Mouse (Mus musculus) liver, embryonic 16.5 days (tissue): Measurements from ENCODE around the gene Sertad2. TPM values are rescaled to one million over a fixed set of nuclear protein-coding genes. Genes with fewer than 3 reads are reported as not detected.

Source experiments
- ATAC-seq: fragments of 200-750 bp; cut with Nextera tagmentation; 2 replicates; pipeline ENCODE4 v1.8.0; 2017; ENCODE audit warnings: low read depth, mild to moderate bottlenecking, moderate number of reproducible peaks, moderate library complexity
- H3K27ac ChIP-seq: fragments of 300-500 bp; sonication (generic); 2 replicates; pipeline ENCODE4 v1.5.1; 2014; ENCODE audit warnings: mild to moderate bottlenecking, low read length
- H3K27me3 ChIP-seq: fragments of 300-500 bp; sonication (generic); 2 replicates; pipeline ENCODE4 v1.6.1; 2014; ENCODE audit warnings: low read depth, low read length, mixed read lengths; ENCODE audit not compliant: control insufficient read depth, insufficient read depth
- H3K36me3 ChIP-seq: fragments of 300-500 bp; sonication (generic); 2 replicates; pipeline ENCODE4 v1.6.1; 2014; ENCODE audit warnings: mild to moderate bottlenecking; ENCODE audit not compliant: control insufficient read depth, insufficient read depth
- H3K4me1 ChIP-seq: fragments of 300-500 bp; sonication (generic); 2 replicates; pipeline ENCODE4 v1.6.1; 2014; ENCODE audit warnings: low read depth, low read length, mixed read lengths; ENCODE audit not compliant: control insufficient read depth
- H3K4me2 ChIP-seq: fragments of 300-500 bp; sonication (generic); 2 replicates; pipeline ENCODE4 v1.6.1; 2014; ENCODE audit warnings: low read depth, low read length, mixed read lengths
- H3K4me3 ChIP-seq: fragments of 300-500 bp; sonication (generic); 2 replicates; pipeline ENCODE4 v1.5.1; 2014; ENCODE audit warnings: low read depth, mild to moderate bottlenecking, low read length
- H3K9ac ChIP-seq: fragments of 300-500 bp; sonication (generic); 2 replicates; pipeline ENCODE4 v1.6.1; 2014; ENCODE audit warnings: low read depth, low read length
- H3K9me3 ChIP-seq: fragments of 300-500 bp; sonication (generic); replicated peaks from 2 replicates; pipeline ENCODE4 v1.6.1; 2016; ENCODE audit warnings: low read length; ENCODE audit not compliant: control insufficient read depth
- WGBS: fragments of 180-500 bp; shearing (Covaris S2); extraction: QIAGEN DNeasy Blood & Tissue Kit; methylation state at CpG from one replicate; pipeline ENCODE4 v1.1.7; 2014; ENCODE audit not compliant: insufficient replicate concordance; 5-methylcytosine and 5-hydroxymethylcytosine counted together
- polyA plus RNA-seq: library from polyadenylated mRNA; unstranded; fragments of >200 nt; fragmentation: Nextera tagmentation; extraction: Ambion mirVana; gene quantifications from 2 replicates; pipeline ENCODE4 v1.2.1, GENCODE M21; 2015

Sertad2 gene
- polyA plus RNA-seq, 1 experiment from 2014 or later: 34.9 TPM

DNA sequence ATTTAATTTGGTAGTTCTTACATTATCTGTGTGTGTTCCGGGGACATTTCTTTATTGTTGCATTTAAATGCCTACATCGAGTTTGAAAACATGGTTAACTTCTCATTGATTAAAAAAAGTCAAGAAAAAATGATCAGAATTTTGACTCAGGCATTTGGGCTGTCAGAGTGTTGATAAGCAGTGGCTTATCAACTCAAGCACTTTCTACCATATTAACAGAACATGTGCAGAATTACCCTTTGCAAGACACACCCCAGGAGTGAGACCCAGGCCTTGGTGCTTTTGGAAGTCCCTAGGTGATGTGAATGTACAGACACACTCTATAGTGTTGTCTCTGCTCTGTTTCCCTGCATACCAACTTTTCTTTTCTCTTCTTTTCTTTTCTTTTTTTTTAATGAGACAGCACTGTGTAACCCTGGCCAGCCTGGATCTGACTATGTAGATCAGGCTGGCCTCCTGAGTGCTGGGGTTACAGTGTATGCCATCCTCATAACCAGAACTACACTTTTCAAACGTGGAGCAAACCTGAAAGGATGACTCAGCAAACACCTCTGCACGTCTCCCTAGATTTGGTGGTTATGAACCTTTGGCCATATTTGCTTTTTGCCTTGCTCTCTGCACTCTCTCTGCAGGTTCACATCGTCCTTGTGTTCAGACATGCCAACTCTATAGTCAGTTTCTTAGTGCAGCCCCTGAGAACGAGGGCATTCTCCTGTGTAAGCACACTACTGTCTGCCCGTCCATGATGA is 13.3 kb downstream of the Sertad2 start:
- H3K4me2 ChIP-seq: no peak overlapping the region
- peak; percentile 71 for ATAC-seq

DNA sequence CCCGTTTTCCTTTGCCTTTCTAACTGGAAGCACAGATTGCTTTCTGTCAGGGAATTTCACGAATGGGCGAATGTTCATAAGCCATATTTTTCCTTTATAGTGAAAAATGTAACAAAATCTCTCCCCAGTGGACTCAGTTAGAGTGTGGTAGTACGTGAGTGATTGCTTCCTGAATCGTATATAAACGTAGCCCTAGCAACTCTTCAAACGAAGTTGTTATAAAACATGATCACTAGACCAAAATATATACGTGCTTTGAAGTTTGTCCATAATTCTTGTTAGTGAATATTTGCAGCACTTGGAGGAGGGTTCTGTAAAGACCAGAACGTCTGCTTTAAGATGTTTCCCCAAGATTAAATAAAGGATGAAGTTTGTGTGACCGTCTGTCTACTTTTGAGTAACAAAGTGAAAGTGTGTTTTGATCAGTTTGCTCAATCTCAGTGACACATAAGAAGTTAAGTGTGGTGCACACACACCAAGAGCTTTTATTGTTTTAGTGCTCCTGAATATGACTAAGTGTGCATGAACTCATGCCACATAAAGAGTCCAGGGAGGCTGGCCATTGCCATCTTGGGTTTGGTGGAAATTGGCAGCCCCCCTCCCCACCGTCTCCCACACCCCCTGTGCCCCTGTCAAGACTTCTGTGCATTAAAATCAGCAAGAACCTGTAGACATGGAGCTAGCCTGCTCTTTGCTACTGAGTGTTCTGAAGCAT is 16.3 kb downstream of the Sertad2 start:
- Histone ChIP-seq H3K4me3 (no peak overlapping the region), H3K27ac (peak overlapping the region; percentile 32), H3K9me3 (no peaks in the 10 kb centered on the region), H3K9ac (no peak overlapping the region), H3K4me2 (no peak overlapping the region), H3K27me3 (no peaks in the 10 kb centered on the region), H3K4me1 (peaks cover 42% of the 10 kb centered on the region), H3K36me3 (no peaks in the 10 kb centered on the region)
- WGBS: 59% methylated on average over 11 of the region's 11 CpGs
- ATAC-seq: no peak

More for the DNA sequence above, 13.3 kb downstream of the Sertad2 start:
- Histone ChIP-seq H3K27ac (0 out of 2 replicates have a peak overlapping the region, but pooled peaks have one; percentile 43), H3K4me3 (no peak overlapping the region), H3K9me3 (no peaks in the 10 kb centered on the region), H3K27me3 (no peaks in the 10 kb centered on the region), H3K4me1 (peaks cover 35% of the 10 kb centered on the region), H3K9ac (no peak overlapping the region), H3K36me3 (no peaks in the 10 kb centered on the region)
- 38% methylated on average over 7 of the region's 7 CpGs for WGBS

DNA sequence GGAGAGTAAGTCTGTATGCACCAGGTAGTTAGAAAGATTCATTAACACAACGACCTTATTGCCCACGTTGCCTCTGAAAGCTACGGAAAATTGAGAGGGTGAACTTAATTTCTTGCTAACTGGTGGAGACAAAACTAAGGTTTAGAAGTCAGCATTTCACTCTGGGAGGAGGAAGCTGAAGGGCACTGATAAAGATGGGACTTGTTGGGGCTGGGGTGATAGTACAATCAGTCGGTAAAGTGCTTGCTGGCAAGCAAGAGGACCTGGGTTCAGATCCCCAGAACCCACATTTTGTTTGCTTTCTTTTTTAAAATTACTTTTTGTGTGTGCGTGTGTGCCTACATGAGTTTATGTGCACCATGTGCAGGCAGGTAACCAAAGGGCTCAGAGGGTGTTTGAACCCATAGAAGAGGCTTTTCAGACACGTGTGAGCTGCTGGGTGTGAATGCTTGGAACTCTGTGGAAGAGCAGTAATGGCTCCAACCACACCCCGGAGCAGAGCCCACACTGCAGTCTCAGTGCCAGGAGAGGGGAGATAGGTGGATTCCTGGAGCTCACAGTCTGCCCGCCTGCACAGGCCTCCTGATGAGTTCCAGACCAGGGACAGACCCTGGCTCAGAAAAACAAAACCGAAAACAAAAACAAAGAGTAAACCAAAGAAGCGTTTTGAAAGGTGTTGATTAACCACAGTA is 17.0 kb downstream of the Sertad2 start:
- 47% methylated on average over 10 of the region's 10 CpGs for WGBS
- no peak overlapping the region for H3K9ac ChIP-seq
- peaks cover 42% of the 10 kb centered on the region for H3K4me1 ChIP-seq
- H3K36me3 ChIP-seq: no peaks in the 10 kb centered on the region
- H3K9me3 ChIP-seq: no peaks in the 10 kb centered on the region
- no peak overlapping the region for H3K4me2 ChIP-seq
- peak; percentile 33; the same call in 1 of the 2 replicates for ATAC-seq
- no peaks in the 10 kb centered on the region for H3K27me3 ChIP-seq
- peak overlapping the region; percentile 32 for H3K27ac ChIP-seq
- no peak overlapping the region for H3K4me3 ChIP-seq

DNA sequence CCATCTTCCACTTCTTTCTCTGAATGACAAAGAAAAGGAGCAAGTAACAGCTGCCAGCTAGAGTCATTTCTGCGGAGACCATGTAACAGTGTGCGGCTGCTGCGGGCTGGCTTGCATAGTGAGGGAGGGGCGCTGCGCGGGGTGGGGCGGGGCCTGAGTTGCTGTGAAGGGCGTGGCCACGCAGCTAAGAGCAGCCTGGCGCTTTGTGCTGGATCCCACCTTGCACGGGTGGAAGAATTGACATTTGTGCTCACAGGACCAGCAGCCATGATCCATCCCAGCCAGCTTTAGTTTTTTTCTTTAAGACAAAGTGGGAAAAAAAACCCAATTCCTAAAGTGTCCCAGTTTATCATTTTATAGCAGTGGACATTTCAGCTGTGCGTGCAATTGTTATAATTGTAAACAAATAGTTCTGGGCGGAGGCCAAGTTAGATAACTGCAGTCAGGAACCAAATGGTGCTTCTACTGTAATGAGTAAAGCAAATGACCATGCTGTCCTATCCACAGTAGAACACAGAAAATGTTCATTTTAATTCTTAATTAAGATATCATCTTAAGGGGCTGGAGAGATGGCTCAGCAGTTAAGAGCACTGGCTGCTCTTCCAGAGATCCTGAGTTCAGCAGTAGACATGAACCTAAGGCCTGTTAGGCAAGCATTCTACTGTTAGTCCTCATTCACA is 18.4 kb downstream of the Sertad2 start:
- peak; percentile 85 for ATAC-seq
- no peaks in the 10 kb centered on the region for H3K9me3 ChIP-seq
- H3K36me3 ChIP-seq: no peaks in the 10 kb centered on the region
- peak overlapping the region; percentile 60 for H3K4me2 ChIP-seq
- no peak overlapping the region for H3K9ac ChIP-seq
- peak overlapping the region; percentile 42 for H3K4me3 ChIP-seq
- no peaks in the 10 kb centered on the region for H3K27me3 ChIP-seq
- 4% methylated on average over 13 of the region's 13 CpGs for WGBS
- peaks cover 29% of the 10 kb centered on the region for H3K4me1 ChIP-seq
- no peak overlapping the region for H3K27ac ChIP-seq

DNA sequence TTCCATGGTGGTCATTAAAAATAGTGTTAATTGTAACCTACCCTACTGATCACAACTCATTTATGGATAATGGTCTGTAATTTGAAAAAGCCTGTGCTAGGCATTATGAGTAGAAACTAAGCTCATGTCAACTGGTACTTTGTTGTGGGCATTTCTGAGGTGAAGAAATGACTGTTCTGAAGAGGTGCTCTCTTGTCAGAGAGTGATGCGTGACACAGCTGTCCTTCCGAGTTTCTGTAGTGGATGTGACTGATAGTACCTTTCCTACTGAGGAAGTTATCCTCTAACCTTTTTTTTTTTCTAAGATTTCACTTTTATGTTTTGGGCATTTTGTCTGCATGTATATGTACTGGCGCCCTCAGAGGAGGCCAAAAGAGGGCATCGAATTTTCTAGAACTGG is 22.0 kb downstream of the Sertad2 start:
- Histone ChIP-seq H3K4me2 (no peak overlapping the region), H3K36me3 (no peaks in the 10 kb centered on the region), H3K4me1 (peaks cover 14% of the 10 kb centered on the region), H3K9ac (no peak overlapping the region), H3K4me3 (no peak overlapping the region), H3K9me3 (no peaks in the 10 kb centered on the region), H3K27me3 (no peaks in the 10 kb centered on the region), H3K27ac (no peak overlapping the region)
- no peak for ATAC-seq
- WGBS: 79% methylated on average over 4 of the region's 4 CpGs

DNA sequence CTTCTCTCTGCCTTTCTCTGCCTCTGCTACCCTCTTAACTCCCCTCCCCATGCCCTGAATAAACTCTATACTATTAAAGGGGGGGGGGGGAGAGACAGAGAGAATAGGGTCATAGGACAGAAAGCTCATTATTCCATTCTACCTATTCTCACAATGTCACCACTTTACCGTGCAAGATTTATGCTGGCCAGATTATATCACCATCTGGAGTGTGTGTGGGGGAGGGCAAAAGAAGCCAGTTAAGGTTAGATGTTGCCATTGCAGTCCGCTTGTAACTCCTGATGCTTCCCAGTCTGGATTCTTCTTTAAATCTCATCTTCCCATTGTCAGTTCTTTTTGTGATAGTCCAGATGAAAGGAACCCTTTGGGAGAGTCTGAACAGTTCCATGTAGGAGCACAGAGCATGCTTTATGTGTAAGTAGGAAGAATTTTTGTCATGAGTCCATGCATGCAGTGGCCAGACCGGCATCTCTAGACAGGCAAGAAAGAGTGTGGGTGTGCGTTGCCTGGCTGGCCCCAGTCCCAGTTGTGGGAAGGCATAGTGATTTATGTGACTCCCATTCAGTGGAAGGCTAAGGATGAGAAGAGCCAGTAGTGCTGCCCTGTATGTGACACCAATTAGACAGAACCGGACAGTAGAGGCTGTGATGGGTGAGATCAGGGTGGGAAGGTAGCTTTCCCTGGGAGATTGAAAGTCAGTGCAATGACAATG is 28.8 kb downstream of the Sertad2 start:
- Histone ChIP-seq H3K27ac (no peak overlapping the region), H3K36me3 (no peaks in the 10 kb centered on the region), H3K4me2 (no peak overlapping the region), H3K27me3 (no peaks in the 10 kb centered on the region), H3K4me3 (no peak overlapping the region), H3K9me3 (no peaks in the 10 kb centered on the region), H3K9ac (no peak overlapping the region), H3K4me1 (no peaks in the 10 kb centered on the region)
- no peak for ATAC-seq
- 67% methylated on average over 5 of the region's 5 CpGs for WGBS

DNA sequence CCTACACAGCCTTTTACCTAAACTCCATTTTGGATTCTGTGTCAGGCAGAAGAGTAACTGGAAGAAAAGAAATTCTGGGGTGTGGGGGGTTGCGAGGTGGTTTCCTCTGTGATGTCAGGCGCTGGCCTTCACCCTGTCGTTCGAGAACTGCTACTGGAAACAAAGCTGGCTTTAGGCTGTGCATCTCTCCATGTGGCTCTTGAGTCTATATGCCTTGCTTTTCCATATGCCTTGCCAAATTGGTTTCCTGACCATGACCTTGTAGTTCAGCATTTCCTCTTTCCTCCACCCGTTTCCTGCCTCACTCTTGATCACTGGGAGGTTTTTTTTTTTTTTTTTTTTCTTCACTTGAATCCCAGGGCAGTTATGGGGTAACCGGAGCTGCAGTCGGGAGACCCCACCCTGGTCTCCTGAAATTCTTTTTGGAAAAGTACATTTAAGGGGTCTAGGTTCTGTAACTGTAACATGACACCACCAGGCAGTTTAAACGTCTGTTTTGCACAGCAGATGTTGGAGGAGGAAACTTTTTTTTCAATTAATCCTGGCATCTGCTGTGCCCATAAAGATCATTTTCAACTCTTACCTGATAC is 33.1 kb downstream of the Sertad2 start:
- whole genome bisulfite sequencing: 26% methylated on average over 8 of the region's 8 CpGs
- Histone ChIP-seq H3K4me2 (no peak overlapping the region), H3K27ac (no peak overlapping the region), H3K27me3 (no peaks in the 10 kb centered on the region), H3K9ac (no peak overlapping the region), H3K36me3 (no peaks in the 10 kb centered on the region), H3K4me1 (no peaks in the 10 kb centered on the region), H3K4me3 (no peak overlapping the region), H3K9me3 (no peaks in the 10 kb centered on the region)
- no peak for ATAC-seq

DNA sequence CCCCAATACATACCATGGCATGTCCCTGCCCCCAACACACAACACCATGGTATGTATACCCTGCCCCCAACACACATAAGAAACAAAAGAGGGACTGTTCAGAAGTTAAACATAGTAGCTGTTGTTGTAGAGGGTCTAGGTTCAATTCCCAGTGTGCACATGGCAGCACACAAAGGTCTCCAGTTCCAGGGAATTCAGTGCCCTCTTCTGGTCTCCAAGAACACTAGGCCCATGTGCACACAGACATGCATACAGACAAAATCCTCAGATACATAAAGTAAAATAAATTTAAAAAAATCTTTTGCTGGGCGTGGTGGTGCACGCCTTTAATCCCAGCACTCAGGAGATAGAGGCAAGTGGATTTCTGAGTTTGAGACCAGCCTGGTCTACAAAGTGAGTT is 39.7 kb downstream of the Sertad2 start:
- 76% methylated on average over 2 of the region's 2 CpGs for WGBS
- Histone ChIP-seq H3K9ac (no peak overlapping the region), H3K9me3 (no peaks in the 10 kb centered on the region), H3K36me3 (no peaks in the 10 kb centered on the region), H3K4me2 (no peak overlapping the region), H3K4me1 (no peaks in the 10 kb centered on the region; the same call in 1 of the 2 replicates), H3K4me3 (no peak overlapping the region), H3K27me3 (no peaks in the 10 kb centered on the region), H3K27ac (no peak overlapping the region)
- ATAC-seq: no peak
